8 mouse cellular contexts compared by ENCODE assay signal in genomic region chr12:58947231-58947630, GRCm38 (mm10).
DNase-seq lines count a peak whose midpoint lies in the region; ATAC-seq lines count a peak whose summit lies in the region.

No protein-coding gene starts in this region.

- H3K4me1 ChIP-seq in kidney, embryonic 16.5 days (ENCODE audit: insufficient read depth, low read length): no peaks in the 10 kb centered on the region

- WGBS in kidney, embryonic 16.5 days: 20% methylated on average over 4 of the region's 4 CpGs

- no peak overlapping the region for H3K4me2 ChIP-seq in kidney, embryonic 16.5 days (replicated peaks; ENCODE audit: low read depth, low read length)

- no peaks in the 10 kb centered on the region for H3K27me3 ChIP-seq in kidney, embryonic 16.5 days (ENCODE audit: insufficient read depth, low read length)

- DNase-seq in kidney, adult 11 months: peak; percentile 10
- peak; percentile 16 for DNase-seq in Muller cell, postnatal 12 days (ENCODE audit: inconsistent ontology term)
- DNase-seq in cerebellum, postnatal 36 days: peak; percentile 47 to 49
- peak; percentile 44 for DNase-seq in heart, adult 8-10 months (ENCODE audit: low spot score)
- DNase-seq in layer of hippocampus, adult 9-11 months: peak; percentile 55
- peak; percentile 73 for DNase-seq in testis, postnatal 10 days (ENCODE audit: low spot score)

- no peak for ATAC-seq in kidney, embryonic 16.5 days (ENCODE audit: low FRiP score, low TSS enrichment)
- peak; percentile 71 for ATAC-seq in megakaryocyte progenitor cell, adult 5-6 weeks (replicated peaks; ENCODE audit: poor library complexity)

- H3K9me3 ChIP-seq in kidney, embryonic 16.5 days (ENCODE audit: low read length): no peaks in the 10 kb centered on the region

- H3K36me3 ChIP-seq in kidney, embryonic 16.5 days (ENCODE audit: insufficient read depth, low read length): no peaks in the 10 kb centered on the region

- H3K4me3 ChIP-seq in kidney, embryonic 16.5 days (ENCODE audit: low read length): no peak overlapping the region

- H3K27ac ChIP-seq in kidney, embryonic 16.5 days (ENCODE audit: low read length): no peak overlapping the region

- H3K9ac ChIP-seq in kidney, embryonic 16.5 days (replicated peaks; ENCODE audit: low read length): no peak overlapping the region

Comparison
In these comparisons a context has a peak if more than half of its experiments do, and no peak if none do; other contexts are left out.
1. DNase-seq: peak in every context shown above with its lines; median percentile 73 in testis, postnatal 10 days; 55 in layer of hippocampus, adult 9-11 months; 48 in cerebellum, postnatal 36 days; 44 in heart, adult 8-10 months; 16 in Muller cell, postnatal 12 days; 10 in kidney, adult 11 months.